Mouse (Mus musculus): ENCODE data around the gene Zhx3.

DNA sequence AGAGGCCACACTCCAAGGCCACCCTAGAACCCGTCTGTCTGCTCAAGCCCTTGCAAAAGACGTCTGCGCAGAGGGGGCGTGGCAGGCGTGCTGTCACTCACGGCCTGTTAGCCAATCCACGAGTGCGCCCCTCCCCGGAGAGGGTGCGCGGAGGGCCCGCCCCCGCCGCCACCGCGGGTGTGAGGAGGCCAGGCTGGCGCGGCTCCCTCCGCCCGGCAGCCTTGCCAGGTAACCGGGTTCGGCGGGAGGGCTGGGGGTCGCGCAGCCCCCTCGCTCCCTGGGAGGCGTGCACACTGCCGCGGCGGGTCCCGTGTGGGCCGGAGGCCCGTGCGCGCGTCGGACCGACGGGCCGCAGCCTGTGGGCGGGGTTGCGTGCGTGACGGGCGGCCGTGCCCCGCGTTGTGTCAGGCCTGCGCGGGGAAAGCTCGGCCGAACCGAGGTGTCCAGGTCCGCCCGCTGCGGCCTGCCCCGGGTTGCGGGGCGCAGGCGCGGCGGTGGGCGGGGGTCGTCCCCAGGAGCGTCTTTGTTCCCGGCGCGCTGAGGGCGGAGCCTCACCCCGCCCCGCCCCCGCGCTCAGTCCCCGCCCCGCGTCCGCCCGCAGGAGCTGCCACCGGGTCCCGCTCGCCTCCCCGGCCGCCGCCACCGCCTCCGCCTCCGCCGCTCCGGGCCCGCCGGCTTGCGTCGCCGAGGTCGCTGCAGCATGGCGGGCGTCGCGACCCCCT is 141.5 kb downstream of the Zhx3 start, which contains the start of gene Plcg1:
- TF ChIP-seq MYOG (IDR thresholded peaks at IDR 0.05; ENCODE audit: control insufficient read depth, extremely low read depth, insufficient read length) (no peak), CTCF (IDR thresholded peaks at IDR 0.05; ENCODE audit: control insufficient read depth, insufficient read depth, insufficient read length) (no peak), MAX (IDR thresholded peaks at IDR 0.05) (no peak)

Data from C2C12 (cell line).